Mouse (Mus musculus) layer of hippocampus, adult 9-10 months (tissue): ENCODE measurements around the gene Parp4.

Experiments
- DNase-seq: peaks from one replicate; pipeline ENCODE4 v3.0.0; 2022; ENCODE audit warnings: low spot score

The Parp4 gene

DNA sequence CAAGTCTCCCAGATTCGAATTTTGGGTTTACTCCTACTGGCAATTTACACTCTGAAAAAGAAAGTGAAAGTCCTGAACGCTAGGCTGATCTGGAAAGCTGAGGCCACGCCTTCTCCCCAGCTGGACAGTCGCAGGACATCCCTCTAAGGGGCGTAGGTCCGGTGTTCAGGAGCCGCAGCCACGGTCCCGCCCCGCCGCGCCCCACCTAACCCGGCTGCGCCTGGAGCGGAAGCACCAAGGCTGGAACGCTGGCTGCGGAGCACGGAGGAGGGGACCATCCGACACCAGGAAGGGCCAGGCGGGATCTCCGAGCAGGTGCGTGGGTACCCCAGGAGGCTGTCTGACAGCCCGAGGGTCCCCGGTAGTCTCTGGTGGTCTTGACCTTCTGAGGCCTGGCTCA is at the start of gene Parp4, which contains the start of gene Cenpj:
TSS of gene Parp4 (plus strand) at position 204 of the 400 bp plus-strand sequence.
TSS of gene Cenpj (minus strand) at position 10 of the 400 bp plus-strand sequence.
- peak; percentile 21 for DNase-seq

DNA sequence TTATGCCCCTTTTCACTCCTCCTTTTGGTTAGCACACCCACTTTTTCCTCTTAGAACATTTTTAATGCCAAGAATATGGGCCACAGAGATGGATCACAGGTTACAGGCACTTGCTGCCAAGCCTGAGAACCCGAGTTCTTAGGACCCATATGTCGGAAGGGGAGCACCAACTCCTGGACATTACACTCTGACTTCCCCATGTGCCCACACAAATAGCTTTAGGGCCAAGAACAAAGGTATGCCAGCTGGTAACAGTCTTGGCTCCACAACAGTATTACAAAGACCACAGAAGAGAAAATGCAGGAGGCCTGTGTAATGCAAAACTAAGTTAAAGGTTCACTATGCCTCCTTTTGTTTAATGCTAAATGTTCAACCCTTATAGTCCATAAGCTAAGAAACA is 44.6 kb upstream of the Parp4 start:
- no peak for DNase-seq

DNA sequence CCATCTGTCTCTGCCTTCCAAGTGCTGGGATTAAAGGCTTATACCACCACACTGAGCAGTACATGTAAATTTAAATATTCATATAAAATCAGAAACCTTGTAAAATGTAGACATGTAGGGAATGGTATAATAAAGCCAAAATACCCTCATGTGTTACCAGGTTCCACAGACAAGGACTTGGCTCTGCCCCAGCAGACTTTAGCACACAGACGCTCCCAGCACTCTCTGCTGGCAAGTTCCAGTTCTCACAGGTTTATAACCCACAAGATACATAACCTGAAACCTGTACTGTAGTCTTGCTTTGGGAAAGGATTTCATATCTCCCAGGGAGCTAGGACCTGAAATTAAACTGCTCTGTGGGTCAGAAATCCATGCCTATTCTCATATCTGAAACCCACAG is 30.5 kb upstream of the Parp4 start:
- DNase-seq = no peak

DNA sequence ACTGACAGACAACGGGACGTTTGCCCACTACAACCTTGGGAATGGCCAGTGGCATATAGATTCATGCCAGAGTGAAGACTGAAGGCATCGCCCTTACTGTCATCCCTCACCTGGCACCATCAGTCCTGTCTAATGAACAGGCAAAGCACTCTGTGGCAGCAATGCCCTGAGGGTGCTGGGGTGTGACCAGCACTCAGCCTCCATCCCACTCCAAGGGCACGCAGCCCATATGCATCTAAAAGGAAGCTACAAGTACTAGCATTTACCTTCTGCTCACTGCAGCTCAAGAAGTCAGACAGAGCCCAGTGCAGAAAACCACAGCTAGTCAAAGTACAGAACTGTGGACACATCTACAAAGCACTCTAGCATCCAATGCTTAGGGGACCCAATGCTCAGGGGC is 29.9 kb upstream of the Parp4 start:
- DNase-seq = no peak

DNA sequence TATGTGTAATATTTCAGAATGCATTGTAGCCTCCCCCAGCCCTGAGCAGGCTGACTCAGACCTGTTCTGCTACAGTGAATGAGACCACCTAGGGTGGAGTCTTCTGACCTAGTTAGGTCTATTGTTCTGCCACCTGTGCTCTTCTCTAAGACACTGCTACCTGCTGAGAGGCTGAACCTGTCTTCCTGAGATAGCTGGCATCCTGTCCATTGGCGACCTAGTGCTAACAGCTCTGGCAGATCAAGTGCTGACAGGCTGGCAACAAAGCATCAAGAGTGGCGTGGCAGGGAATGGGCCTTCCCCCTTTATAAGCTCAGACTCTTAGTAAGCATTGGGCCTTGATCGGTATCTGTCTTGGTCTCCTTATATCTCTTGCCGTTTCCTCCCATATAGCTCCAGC is 24.5 kb upstream of the Parp4 start:
- DNase-seq = no peak

DNA sequence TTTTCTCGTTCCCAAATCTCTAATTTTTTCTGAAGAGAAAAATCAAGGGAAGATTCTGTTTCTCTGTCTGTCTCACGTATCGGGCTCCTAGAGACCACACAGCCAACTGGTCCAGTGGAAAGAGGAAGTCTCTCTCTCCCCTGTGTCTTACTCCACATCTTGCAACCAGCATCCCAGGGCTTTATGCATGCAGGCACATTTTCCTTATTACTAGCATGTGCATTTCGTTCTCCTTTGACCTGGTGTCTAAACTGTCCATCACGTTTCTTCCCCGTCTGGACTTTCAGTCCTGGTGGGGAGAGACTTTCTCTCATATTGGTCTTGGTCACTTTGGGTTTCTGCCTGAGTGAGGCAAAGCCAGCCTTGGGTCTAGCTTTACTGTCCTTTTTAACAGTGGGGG is 22.5 kb upstream of the Parp4 start:
- no peak for DNase-seq

DNA sequence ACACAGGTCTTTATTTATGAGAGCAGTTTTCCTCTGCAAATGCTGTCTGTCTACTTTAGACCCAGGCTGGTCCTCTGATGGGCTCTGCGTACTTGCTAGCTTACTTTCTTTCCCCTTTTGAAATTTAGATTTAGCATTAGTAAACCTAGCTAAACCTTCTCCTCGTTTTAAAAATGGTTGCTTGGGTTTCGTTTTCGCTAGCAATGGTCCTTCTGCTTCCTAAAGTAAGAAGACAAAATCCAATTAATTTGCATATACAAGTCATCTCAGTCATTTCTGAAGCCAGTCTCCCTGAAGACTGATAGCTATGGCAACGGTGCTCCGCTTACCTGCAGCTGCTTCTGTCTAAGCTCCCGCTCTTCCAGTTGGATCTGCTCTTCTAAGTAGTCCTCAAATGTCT is 22.1 kb upstream of the Parp4 start:
- no peak for DNase-seq

DNA sequence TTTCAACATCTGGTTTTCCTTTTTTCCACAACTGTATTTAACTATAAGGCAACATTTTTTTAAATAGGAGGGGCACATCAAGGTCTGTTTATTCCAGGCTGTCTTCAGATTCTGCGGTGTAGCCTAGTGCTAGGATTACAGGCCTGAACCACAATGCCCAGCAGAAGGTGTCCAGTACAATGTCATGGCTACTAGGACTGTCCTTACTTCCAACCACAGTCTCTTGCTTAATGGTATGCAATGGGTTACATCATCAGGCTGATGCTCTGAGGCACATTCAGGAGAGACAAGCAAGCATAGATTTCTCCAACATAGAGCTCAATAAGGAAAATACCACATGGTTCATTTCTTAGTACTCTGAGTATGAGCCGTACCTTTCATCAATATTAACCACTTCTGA is 20.7 kb upstream of the Parp4 start:
- DNase-seq = no peak

DNA sequence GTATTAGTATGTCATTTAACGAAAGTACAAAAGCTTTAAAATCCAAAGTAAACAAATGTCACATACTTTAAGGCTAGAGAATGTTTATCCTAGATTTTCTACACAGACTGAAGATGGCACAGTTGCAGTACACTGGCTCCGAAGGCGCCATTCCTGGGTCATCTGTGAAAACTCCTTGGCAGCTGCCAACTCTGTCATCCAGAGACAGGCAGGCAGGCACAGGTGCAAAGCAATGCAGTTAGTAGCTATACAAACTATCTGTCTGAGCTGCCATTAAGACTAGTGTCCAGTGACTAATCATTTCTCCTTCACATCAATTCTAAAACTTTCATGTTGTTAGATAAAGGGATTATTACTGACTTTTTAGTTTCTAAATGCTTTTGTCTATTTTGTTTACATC is 16.3 kb upstream of the Parp4 start:
- no peak for DNase-seq

DNA sequence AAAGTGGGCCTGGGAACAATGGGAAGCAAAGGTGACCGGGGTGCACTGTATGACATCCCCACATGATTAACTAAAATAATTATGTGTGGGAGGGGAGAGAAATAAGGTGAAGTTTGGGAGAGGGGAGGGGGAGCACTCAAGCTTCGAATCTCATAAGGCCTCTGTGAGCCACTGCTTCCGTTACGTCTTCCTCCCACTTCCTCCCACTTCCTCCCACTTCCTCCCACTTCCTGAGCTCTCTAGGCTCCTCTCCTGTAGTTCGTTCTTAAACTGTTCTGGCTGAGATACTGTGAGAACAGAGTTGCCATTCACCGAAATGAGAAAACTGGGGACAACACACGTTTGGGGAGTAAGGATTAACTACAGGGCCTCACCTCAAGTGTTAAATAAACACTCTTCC is 7.9 kb upstream of the Parp4 start:
- DNase-seq = no peak

DNA sequence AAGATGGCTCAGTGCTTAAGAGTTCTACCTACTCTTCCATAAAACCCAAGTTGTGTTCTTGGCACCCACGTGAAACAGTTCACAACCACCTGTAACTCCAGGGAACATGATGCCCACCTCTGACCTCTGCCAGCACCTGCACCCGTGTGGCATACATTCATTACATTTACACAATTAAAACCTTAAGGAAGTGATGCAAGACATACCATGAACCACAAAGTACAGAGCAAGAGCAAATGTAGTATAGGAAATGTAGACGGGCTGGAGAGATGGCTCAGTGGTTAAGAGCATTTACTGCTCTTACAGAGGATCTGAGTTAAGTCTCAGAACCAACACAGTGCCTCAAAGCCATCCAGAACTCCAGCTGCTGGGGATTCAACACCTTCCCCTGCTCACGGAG is 6.4 kb upstream of the Parp4 start:
- no peak for DNase-seq

DNA sequence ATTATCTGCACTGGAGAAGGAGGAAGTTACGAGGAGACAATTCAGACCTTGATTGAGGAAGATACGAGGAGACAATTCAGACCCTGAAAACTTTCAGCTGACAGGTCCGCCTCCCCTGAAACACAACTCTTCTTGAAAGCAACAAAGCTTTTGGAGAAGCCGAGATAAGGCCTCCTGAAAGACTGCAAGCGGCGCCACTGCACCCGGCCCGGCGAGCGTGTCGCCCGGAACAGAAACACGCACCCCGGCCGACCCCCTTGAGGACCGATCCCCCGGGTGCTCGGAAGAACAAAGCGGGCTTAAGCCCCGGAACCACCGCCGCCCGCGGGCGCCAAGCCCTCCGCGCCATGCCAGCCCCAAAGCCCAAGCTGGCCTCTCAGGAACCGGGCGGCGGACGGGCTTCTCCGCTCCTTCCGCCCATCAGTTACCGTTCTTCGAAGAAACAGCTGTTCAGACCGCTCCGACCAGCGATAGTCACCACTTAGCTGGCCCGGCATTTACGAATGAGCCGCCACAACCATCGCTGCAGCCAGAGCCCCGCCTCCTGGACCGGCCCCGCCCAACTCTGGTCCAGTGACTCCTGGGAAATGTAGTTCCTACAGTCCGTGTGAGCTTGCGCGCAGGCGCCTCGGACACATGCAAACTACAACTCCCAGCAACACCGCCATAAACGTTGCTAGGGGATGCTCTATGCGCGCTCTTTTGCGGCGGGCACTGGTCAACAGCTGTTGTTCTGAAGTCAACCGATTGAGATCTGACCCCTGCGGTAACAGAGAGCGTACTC is 3.9 kb upstream of the Parp4 start:
- DNase-seq = peak; percentile 87

DNA sequence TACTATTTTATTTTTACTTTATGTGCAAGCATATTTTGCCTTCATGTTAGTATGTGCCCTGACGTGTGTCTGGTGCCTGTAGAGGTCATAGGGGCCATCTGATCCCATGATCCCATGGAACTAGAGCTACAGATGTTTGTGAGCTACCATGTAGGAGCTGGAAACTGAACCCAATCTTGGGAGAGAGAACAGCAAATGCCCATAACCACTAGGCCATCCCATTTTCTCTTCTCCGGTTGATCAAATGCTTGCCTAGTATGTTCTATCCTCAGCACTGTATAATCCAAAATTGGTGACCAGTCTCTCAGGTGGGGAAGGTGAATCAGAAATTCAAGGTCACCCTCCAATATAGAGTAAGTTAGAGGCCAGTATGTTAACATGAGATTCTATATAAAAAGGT is 2.9 kb upstream of the Parp4 start:
- DNase-seq = no peak

DNA sequence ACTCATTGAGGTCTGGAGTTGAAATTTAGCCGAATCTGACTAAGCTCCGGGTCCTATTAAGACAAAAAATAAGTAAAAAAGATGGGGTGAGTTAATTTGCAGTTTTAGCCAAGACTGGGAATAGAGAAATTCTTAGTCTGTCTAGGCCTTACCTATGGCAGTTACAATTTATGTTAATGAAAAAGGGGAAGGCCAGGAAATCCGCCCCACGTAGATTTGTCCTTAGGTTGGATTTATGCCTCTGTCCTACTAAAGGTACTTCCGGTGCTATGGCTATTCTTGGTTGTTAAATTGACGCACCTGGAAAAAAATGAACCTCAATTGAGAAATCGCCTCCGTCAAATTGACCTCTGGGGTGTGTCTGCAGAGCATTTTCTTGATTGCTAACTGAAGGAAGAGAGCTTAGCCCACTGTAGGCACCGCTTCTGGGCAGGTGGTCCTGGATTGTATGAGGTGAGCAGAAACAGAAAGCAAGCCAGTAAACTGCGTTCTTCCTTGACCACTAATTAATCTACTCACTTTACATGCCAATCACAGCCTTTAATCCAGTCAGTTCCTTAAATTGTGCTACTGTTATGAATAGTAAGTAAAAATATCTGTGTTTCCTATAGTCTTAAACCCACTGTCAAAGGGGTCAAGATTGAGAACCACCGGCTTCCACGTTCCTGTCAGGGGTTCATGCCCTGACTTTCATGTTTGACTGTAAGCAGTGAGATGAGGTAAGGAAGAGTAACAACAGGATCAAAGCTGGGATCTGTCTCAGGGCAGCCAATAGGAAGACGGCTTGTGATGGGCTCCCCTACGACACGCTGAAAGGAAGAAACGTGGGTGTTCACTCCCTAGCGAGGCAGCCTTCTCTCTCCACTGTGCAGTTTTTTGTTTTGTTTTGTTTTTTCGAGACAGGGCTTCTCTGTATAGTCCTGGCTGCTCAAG is 816 bp downstream of the Parp4 start:
- no peak for DNase-seq

DNA sequence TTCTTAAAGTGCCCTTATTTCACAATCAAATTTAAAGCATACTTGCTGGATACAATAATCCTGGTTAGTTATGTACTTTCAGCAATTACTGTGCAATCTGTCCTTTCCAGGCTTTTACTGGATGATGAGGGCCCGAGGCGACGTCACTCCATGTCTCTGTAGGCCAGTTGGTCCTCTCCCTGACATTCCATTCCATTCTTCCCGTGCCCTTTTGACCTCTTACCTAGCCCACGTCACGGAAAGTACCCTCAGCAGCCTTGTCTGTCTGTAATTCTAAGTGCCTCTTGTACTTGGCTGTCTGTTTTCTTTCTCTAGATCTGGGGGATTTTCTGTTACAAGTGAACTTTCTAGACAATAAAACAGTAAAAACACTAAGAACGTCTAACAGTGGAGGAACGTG is 3.6 kb downstream of the Parp4 start:
- no peak for DNase-seq

DNA sequence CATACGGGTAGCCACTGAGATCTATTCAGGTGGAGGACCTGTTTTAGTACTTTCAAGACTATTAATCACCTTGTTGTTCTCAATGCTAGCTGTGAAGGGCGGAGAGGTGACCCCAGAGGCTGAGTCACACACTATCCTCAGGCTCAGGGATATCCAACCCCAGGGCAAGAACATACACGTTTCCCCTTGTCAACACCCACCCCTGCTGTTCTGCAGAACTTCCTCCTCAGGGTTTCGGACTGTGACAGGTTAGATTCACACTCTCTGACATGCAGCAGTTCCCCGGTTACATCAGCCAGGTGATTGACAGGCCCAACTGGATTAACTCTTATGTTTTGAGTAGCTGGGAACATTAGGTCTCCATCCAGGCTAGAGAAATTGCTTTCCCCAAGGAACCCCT is 5.7 kb downstream of the Parp4 start:
- DNase-seq = no peak

DNA sequence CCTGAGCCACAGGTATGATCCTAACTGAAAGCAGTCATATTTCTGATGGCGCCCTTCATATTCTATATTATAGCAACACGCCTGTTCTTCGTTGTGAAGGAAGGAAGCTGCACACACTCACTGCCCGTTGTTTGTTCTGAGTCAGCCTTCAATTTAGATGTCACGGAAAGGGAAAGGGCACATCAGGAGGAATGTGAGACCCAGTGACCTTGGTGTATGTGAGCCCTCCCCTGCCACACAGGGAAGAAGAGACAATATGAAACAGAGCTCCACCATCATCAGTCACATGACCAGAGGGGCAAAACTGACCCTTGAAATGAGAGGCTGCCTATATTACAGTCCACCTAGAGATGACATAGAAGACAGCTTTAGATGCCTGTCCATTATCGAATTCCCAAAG is 6.9 kb downstream of the Parp4 start:
- no peak for DNase-seq

DNA sequence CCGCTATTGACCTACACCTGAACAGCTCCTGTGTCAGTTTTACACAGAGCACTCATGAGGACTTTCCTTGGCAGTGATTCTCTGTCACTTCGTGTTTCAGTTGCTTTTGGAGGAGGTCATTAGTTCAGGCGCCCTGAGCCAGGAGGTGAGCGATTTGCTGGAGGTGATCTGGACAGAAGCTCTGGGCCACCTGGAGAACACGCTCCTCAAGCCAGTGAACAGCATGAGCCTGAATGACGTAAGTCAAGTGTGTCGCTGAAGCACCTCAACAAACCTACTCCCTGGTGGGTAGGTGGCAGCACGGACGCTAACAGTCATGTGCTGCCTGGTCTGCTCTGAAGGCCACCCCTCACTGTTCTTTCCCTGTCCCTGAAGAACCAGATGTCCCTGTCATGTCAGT is 16.8 kb downstream of the Parp4 start:
- no peak for DNase-seq

DNA sequence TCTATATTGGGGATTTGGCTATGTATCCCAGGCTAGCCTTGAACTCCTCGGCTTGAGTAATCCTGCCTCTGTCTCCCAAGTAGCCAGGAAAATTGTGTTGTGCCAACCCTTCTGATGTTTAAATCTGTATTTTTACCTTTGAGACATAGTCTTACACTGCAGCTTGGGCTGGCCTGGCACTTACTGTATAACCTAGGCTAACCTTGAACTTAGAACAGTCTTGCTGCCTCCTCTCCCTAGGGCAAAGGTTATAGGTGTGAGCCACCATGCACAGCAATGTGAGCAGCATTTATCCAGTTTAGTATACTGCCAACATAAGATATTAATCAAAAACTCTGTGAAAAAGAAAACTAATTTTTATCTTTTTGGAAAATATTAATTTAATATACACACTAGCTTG is 19.4 kb downstream of the Parp4 start:
- DNase-seq = no peak

DNA sequence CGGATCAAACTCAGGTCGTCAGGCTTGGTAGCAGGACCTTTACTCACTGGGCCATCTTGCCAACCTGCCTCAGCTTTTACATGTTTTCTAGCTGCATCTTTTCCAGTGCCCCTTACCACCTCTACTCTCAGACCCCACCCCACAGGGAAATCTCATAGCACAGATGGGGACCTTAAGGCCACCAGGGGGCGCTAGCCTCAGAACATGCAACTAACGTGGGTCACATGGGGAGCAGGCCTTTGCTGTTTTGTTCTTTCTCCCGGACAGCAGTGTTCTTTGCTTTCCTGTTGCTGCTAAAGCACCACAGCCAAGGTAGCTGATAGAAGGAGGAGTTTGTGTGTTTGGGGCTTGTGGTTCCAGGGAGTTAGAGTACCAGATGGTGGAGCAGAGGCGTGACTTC is 23.3 kb downstream of the Parp4 start:
- no peak for DNase-seq

DNA sequence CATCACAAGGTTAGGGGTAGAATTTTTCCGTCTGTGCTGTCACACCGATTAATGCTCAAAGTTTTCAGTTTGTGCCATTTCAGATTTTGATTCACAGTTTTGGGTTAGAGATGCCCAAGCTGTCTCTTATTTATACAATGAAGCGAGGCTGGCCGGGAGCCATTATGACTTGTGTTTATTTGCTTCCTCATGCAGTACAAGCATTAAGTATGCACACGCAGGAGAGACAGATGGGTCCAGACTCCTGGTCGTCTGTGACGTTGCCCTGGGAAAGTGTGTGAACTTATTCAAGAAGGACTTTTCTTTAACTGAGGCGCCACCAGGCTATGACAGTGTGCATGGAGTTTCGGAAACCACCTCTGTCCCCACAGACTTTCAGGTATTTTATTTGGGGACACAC is 26.6 kb downstream of the Parp4 start:
- DNase-seq = no peak

DNA sequence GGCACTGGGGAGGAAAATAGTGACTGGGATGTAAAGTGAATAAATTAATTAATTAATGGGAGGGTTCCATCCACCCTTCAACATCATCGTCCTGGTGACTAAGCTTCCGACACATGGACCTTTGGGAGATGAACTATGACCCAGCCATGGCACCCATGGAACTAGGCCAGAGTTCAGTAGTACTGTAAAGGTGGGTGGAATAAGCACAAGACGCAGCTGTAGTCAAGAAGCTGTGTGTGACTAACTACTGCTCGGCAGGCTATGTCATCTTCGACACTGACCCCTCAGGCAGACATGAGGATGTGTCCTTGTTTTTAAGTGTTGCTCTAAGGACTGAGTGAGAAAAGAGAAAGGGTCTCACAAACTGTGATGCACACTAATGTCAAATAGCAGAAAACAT is 29.0 kb downstream of the Parp4 start:
- no peak for DNase-seq

DNA sequence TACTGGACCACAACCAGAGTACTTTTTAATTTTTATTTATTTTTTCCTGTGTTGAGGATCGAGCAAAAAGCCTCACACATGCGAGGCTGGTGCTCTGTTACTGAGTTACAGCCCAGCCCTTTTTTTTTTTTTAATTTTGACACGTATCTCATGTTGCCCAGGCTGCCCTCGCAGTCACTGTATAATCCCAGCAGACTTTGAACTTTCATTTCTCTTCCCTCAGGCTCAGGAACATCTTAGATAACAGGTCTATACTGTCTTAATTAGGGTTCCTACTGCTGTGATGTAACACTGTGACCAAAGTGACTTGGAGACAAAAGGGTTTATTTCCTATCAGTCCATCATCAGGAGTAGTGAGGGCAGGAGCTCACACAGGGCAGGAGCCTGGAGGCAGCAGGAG is 29.7 kb downstream of the Parp4 start:
- no peak for DNase-seq
